ENCODE assay signal across 12 mouse cellular contexts in genomic region chr11:43566696-43567095, GRCm38 (mm10). TPM values are rescaled to one million over a fixed set of nuclear protein-coding genes. Genes with fewer than 3 reads are reported as not detected.
DNase-seq lines count a peak whose midpoint lies in the region; ATAC-seq lines count a peak whose summit lies in the region.
"Had no signal": no experiment of that assay in that cellular context is flagged by ENCODE, and none has a peak within 500 bp of the region (broad histone marks: within the 10 kb centered on the region; RNA-seq: fewer than 3 reads in every experiment).

No protein-coding gene starts in this region.

- H3K27me3 ChIP-seq in forebrain, embryonic 10.5 days (ENCODE audit: poor library complexity, severe bottlenecking): no peaks in the 10 kb centered on the region
- no peaks in the 10 kb centered on the region for H3K27me3 ChIP-seq in forebrain, embryonic 16.5 days (replicated peaks; ENCODE audit: control insufficient read depth, insufficient read depth, low read length)
- no peaks in the 10 kb centered on the region for H3K27me3 ChIP-seq in kidney, embryonic 15.5 days
- H3K27me3 ChIP-seq in embryonic facial prominence, embryonic 12.5 days: no peaks in the 10 kb centered on the region
- no peaks in the 10 kb centered on the region for H3K27me3 ChIP-seq in limb, embryonic 13.5 days
- H3K27me3 ChIP-seq: neural tube, embryonic 12.5 days had no signal

- H3K9me3 ChIP-seq in forebrain, embryonic 10.5 days: no peaks in the 10 kb centered on the region
- H3K9me3 ChIP-seq in forebrain, embryonic 16.5 days (ENCODE audit: control insufficient read depth, low read length): no peaks in the 10 kb centered on the region
- no peaks in the 10 kb centered on the region for H3K9me3 ChIP-seq in kidney, embryonic 15.5 days (replicated peaks)
- no peaks in the 10 kb centered on the region for H3K9me3 ChIP-seq in embryonic facial prominence, embryonic 12.5 days
- no peaks in the 10 kb centered on the region for H3K9me3 ChIP-seq in limb, embryonic 13.5 days
- H3K9me3 ChIP-seq: neural tube, embryonic 12.5 days had no signal

- peaks cover 78% of the 10 kb centered on the region for H3K4me1 ChIP-seq in forebrain, embryonic 10.5 days
- H3K4me1 ChIP-seq in forebrain, embryonic 16.5 days (replicated peaks; ENCODE audit: control insufficient read depth, insufficient read depth, low read length): peaks cover 26% of the 10 kb centered on the region
- H3K4me1 ChIP-seq in kidney, embryonic 15.5 days: peaks cover 53% of the 10 kb centered on the region
- peaks cover 24% of the 10 kb centered on the region for H3K4me1 ChIP-seq in embryonic facial prominence, embryonic 12.5 days
- peaks cover 30% of the 10 kb centered on the region for H3K4me1 ChIP-seq in limb, embryonic 13.5 days

- H3K4me3 ChIP-seq in forebrain, embryonic 10.5 days: no peak overlapping the region
- H3K4me3 ChIP-seq in forebrain, embryonic 16.5 days (replicated peaks; ENCODE audit: low read length): no peak overlapping the region
- H3K4me3 ChIP-seq in kidney, embryonic 15.5 days (replicated peaks): no peak overlapping the region
- H3K4me3 ChIP-seq in embryonic facial prominence, embryonic 12.5 days: no peak overlapping the region
- H3K4me3 ChIP-seq in limb, embryonic 13.5 days: no peak overlapping the region
- H3K4me3 ChIP-seq: erythroblast, embryonic 14.5 days; neural tube, embryonic 12.5 days had no signal

- H3K9ac ChIP-seq in forebrain, embryonic 16.5 days (replicated peaks; ENCODE audit: low read depth, low read length): no peak overlapping the region
- H3K9ac ChIP-seq in kidney, embryonic 15.5 days: no peak overlapping the region
- no peak overlapping the region for H3K9ac ChIP-seq in embryonic facial prominence, embryonic 12.5 days
- no peak overlapping the region for H3K9ac ChIP-seq in limb, embryonic 13.5 days
- H3K9ac ChIP-seq: liver, embryonic 14.5 days had no signal

- H3K27ac ChIP-seq in forebrain, embryonic 10.5 days: peak overlapping the region; percentile 84
- H3K27ac ChIP-seq in forebrain, embryonic 16.5 days (ENCODE audit: low read length): no peak overlapping the region
- H3K27ac ChIP-seq in kidney, embryonic 15.5 days: peak overlapping the region; percentile 76
- H3K27ac ChIP-seq in embryonic facial prominence, embryonic 12.5 days: peak overlapping the region; percentile 70
- peak overlapping the region; percentile 39; the same call in 1 of the 2 replicates for H3K27ac ChIP-seq in limb, embryonic 13.5 days
- H3K27ac ChIP-seq: liver, embryonic 14.5 days; neural tube, embryonic 12.5 days had no signal

- no peak for DNase-seq in forebrain, embryonic 10.5 days (ENCODE audit: extremely low spot score, low spot score)
- no peak for DNase-seq in kidney, adult 9 months
- DNase-seq in embryo, embryonic 9.5 days (ENCODE audit: extremely low spot score): no peak
- DNase-seq in thymus, postnatal 0 days (ENCODE audit: low spot score): no peak
- DNase-seq: thymus, postnatal 36 days had no signal

- 72% methylated on average over 5 of the region's 5 CpGs for WGBS in forebrain, embryonic 10.5 days
- 51% methylated on average over 5 of the region's 5 CpGs for WGBS in forebrain, embryonic 16.5 days
- WGBS in kidney, embryonic 15.5 days: 56% methylated on average over 5 of the region's 5 CpGs
- WGBS in embryonic facial prominence, embryonic 12.5 days: 71% methylated on average over 5 of the region's 5 CpGs
- WGBS in limb, embryonic 13.5 days: 59% methylated on average over 5 of the region's 5 CpGs

- no peak for ATAC-seq in forebrain, embryonic 16.5 days
- ATAC-seq in kidney, embryonic 15.5 days (replicated peaks; ENCODE audit: low FRiP score): no peak
- no peak for ATAC-seq in embryonic facial prominence, embryonic 12.5 days (ENCODE audit: insufficient number of reproducible peaks, insufficient read depth, low FRiP score, low TSS enrichment)
- no peak; the same call in 1 of the 2 replicates for ATAC-seq in limb, embryonic 13.5 days (ENCODE audit: low FRiP score, low read depth)

- H3K4me2 ChIP-seq in forebrain, embryonic 16.5 days (ENCODE audit: low read length): no peak overlapping the region
- H3K4me2 ChIP-seq in kidney, embryonic 15.5 days: no peak overlapping the region
- H3K4me2 ChIP-seq in embryonic facial prominence, embryonic 12.5 days (replicated peaks): no peak overlapping the region
- H3K4me2 ChIP-seq in limb, embryonic 13.5 days (replicated peaks): no peak overlapping the region
- H3K4me2 ChIP-seq: neural tube, embryonic 12.5 days had no signal

- peaks cover 51% of the 10 kb centered on the region for H3K36me3 ChIP-seq in forebrain, embryonic 10.5 days (replicated peaks)
- H3K36me3 ChIP-seq in forebrain, embryonic 16.5 days (ENCODE audit: control insufficient read depth, insufficient read depth): no peaks in the 10 kb centered on the region
- peaks cover 13% of the 10 kb centered on the region for H3K36me3 ChIP-seq in kidney, embryonic 15.5 days
- H3K36me3 ChIP-seq in embryonic facial prominence, embryonic 12.5 days: no peaks in the 10 kb centered on the region; the same call in 1 of the 2 replicates
- peaks cover 6% of the 10 kb centered on the region; the same call in 1 of the 2 replicates for H3K36me3 ChIP-seq in limb, embryonic 13.5 days

RNA-seq across cellular contexts. Expression of gene 4933415A04Rik, which starts 20.1 kb away (rescaled TPM):
- polyA plus RNA-seq in forebrain, embryonic 10.5 days (2016; fragmentation: Nextera tagmentation; extraction: Ambion mirVana): 10.7 and 11.2 TPM in 2 replicates
- 2.7 and 3.3 TPM in 2 replicates for polyA plus RNA-seq in forebrain, embryonic 16.5 days (2015; fragmentation: Nextera tagmentation; extraction: Ambion mirVana)
- polyA plus RNA-seq in kidney, embryonic 15.5 days (2015; fragmentation: Nextera tagmentation; extraction: Ambion mirVana): 7.0 and 8.2 TPM in 2 replicates
- polyA plus RNA-seq in embryonic facial prominence, embryonic 12.5 days (2016; fragmentation: Nextera tagmentation; extraction: Ambion mirVana): 5.6 and 5.9 TPM in 2 replicates
- 4.7 and 5.2 TPM in 2 replicates for polyA plus RNA-seq in limb, embryonic 13.5 days (2015; fragmentation: Nextera tagmentation; extraction: Ambion mirVana)
- 2.6 and 4.4 TPM in 2 replicates for polyA plus RNA-seq in thymus, postnatal 0 days (2015; fragmentation: Nextera tagmentation; extraction: Ambion mirVana)
- polyA plus RNA-seq: erythroblast, embryonic 14.5 days had no signal

RNA-seq across cellular contexts. Expression of gene Fabp6, which starts 34.6 kb away (rescaled TPM):
- not detected in 2 replicates for polyA plus RNA-seq in forebrain, embryonic 10.5 days (2016; fragmentation: Nextera tagmentation; extraction: Ambion mirVana)
- polyA plus RNA-seq in forebrain, embryonic 16.5 days (2015; fragmentation: Nextera tagmentation; extraction: Ambion mirVana): not detected in 2 replicates
- not detected in 2 replicates for polyA plus RNA-seq in kidney, embryonic 15.5 days (2015; fragmentation: Nextera tagmentation; extraction: Ambion mirVana)
- not detected in 2 replicates for polyA plus RNA-seq in embryonic facial prominence, embryonic 12.5 days (2016; fragmentation: Nextera tagmentation; extraction: Ambion mirVana)
- not detected in 2 replicates for polyA plus RNA-seq in limb, embryonic 13.5 days (2015; fragmentation: Nextera tagmentation; extraction: Ambion mirVana)
- 8.4 and 11.8 TPM in 2 replicates for polyA plus RNA-seq in thymus, postnatal 0 days (2015; fragmentation: Nextera tagmentation; extraction: Ambion mirVana)
- polyA plus RNA-seq: erythroblast, embryonic 14.5 days; liver, embryonic 14.5 days; neural tube, embryonic 12.5 days had no signal

RNA-seq across cellular contexts. Expression of gene Ccnjl, which starts 38.1 kb away (rescaled TPM):
- 34.8 and 36.9 TPM in 2 replicates for polyA plus RNA-seq in forebrain, embryonic 10.5 days (2016; fragmentation: Nextera tagmentation; extraction: Ambion mirVana)
- 9.5 and 13.5 TPM in 2 replicates for polyA plus RNA-seq in forebrain, embryonic 16.5 days (2015; fragmentation: Nextera tagmentation; extraction: Ambion mirVana)
- 27.0 and 29.2 TPM in 2 replicates for polyA plus RNA-seq in kidney, embryonic 15.5 days (2015; fragmentation: Nextera tagmentation; extraction: Ambion mirVana)
- polyA plus RNA-seq in embryonic facial prominence, embryonic 12.5 days (2016; fragmentation: Nextera tagmentation; extraction: Ambion mirVana): 22.7 and 23.6 TPM in 2 replicates
- 12.9 and 14.4 TPM in 2 replicates for polyA plus RNA-seq in limb, embryonic 13.5 days (2015; fragmentation: Nextera tagmentation; extraction: Ambion mirVana)
- polyA plus RNA-seq in thymus, postnatal 0 days (2015; fragmentation: Nextera tagmentation; extraction: Ambion mirVana): 6.4 and 8.5 TPM in 2 replicates
- polyA plus RNA-seq: erythroblast, embryonic 14.5 days had no signal
